In the genomic region with DNA sequence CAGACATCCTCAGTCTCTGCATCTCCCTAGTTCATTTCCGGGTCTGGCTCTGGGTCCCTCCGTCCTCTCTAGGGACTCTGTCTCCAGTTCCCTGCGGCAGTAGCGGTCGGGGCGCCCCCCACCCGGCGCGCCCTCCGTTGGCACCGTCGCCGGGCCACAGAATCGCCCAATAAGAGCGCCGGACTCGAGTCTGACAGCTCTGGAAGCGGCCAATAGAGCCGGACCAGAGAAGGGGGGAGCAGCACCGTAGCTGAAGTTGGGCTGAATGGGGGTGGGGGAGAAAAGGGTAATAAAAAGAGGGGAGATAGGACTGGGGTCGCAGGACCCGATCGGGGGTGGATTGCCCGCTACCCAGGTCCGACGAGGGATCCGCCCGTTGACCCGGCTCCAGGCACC, we compare ENCODE assay signal across 9 mouse cellular contexts. TPM values are rescaled to one million over a fixed set of nuclear protein-coding genes. Genes with fewer than 3 reads are reported as not detected.
DNase-seq lines count a peak whose midpoint lies in the region; ATAC-seq lines count a peak whose summit lies in the region.
"Had no signal": no experiment of that assay in that cellular context is flagged by ENCODE, and none has a peak within 500 bp of the region (broad histone marks: within the 10 kb centered on the region; RNA-seq: fewer than 3 reads in every experiment).

No protein-coding gene starts in this region.

- no peaks in the 10 kb centered on the region for H3K9me3 ChIP-seq in heart, embryonic 14.5 days (ENCODE audit: control insufficient read depth, low read length)
- no peaks in the 10 kb centered on the region for H3K9me3 ChIP-seq in stomach, embryonic 15.5 days

- peaks cover 45% of the 10 kb centered on the region for H3K27me3 ChIP-seq in heart, embryonic 14.5 days (ENCODE audit: control insufficient read depth, insufficient read depth, low read length)
- H3K27me3 ChIP-seq in stomach, embryonic 15.5 days (replicated peaks), result peaks cover 51% of the 10 kb centered on the region

- DNase-seq in thymus, postnatal 4 days, result peak; percentile 13
- DNase-seq in thymus, postnatal 10 days (ENCODE audit: low spot score in 2 of 2), result no peak
- peak; percentile 73 for DNase-seq in embryo, embryonic 11 days
- DNase-seq in layer of hippocampus, postnatal 25 days (ENCODE audit: extremely low spot score in 1 of 2, low spot score in 1 of 2), result peak; percentile 40 to 55
- DNase-seq in lung, postnatal 36 days, result peak; percentile 25

- peak overlapping the region; percentile 57 to 72 for H3K4me3 ChIP-seq in heart, embryonic 14.5 days (ENCODE audit: control insufficient read depth in 1 of 2, insufficient read depth in 1 of 2, low read depth in 1 of 2, low read length in 2 of 2)
- H3K4me3 ChIP-seq in stomach, embryonic 15.5 days (replicated peaks), result peak overlapping the region; percentile 68

- H3K4me1 ChIP-seq in heart, embryonic 14.5 days (ENCODE audit: control insufficient read depth in 2 of 2, insufficient read depth in 2 of 2, low read length in 2 of 2), result peaks cover 10 to 27% of the 10 kb centered on the region in 2 experiments; a peak in 3 of 4 replicates
- H3K4me1 ChIP-seq in stomach, embryonic 15.5 days, result peaks cover 23% of the 10 kb centered on the region

- H3K27ac ChIP-seq in heart, embryonic 14.5 days (replicated peaks in 1 of 2; ENCODE audit: control insufficient read depth in 1 of 2, insufficient read depth in 1 of 2, low read depth in 2 of 2, low read length in 2 of 2), result peak overlapping the region; percentile 58 to 89
- peak overlapping the region; percentile 85; the same call in 1 of the 2 replicates for H3K27ac ChIP-seq in stomach, embryonic 15.5 days
- H3K27ac ChIP-seq: macrophage had no signal

- 0 out of 2 replicates have a peak, but pooled peaks cover 7% of the 10 kb centered on the region for H3K36me3 ChIP-seq in heart, embryonic 14.5 days (ENCODE audit: control insufficient read depth, insufficient read depth, low read length)
- no peaks in the 10 kb centered on the region for H3K36me3 ChIP-seq in stomach, embryonic 15.5 days

- peak; percentile 51 for ATAC-seq in heart, embryonic 14.5 days (ENCODE audit: insufficient number of reproducible peaks, insufficient read depth, low FRiP score, low read depth)
- ATAC-seq in stomach, embryonic 15.5 days (ENCODE audit: insufficient read depth, low FRiP score, low read depth), result peak; percentile 45; the same call in 1 of the 2 replicates
- no peak for ATAC-seq in monocyte, adult 5-6 weeks (replicated peaks; ENCODE audit: insufficient number of reproducible peaks, low FRiP score, low TSS enrichment, poor library complexity, severe bottlenecking)

- H3K9ac ChIP-seq in heart, embryonic 14.5 days (ENCODE audit: low read length), result peak overlapping the region; percentile 90
- H3K9ac ChIP-seq in stomach, embryonic 15.5 days, result peak overlapping the region; percentile 50

- under 1% methylated on average over 29 of the region's 29 CpGs for WGBS in heart, embryonic 14.5 days
- under 1% methylated on average over 29 of the region's 29 CpGs for WGBS in stomach, embryonic 15.5 days

- H3K4me2 ChIP-seq in heart, embryonic 14.5 days (ENCODE audit: low read length), result peak overlapping the region; percentile 88
- H3K4me2 ChIP-seq in stomach, embryonic 15.5 days, result peak overlapping the region; percentile 97

RNA-seq across cellular contexts. Expression of a gene that starts 0.4 kb away (rescaled TPM):
- 11.4 and 12.2 TPM in 2 replicates for polyA plus RNA-seq in heart, embryonic 14.5 days (2014; fragmentation: Nextera tagmentation; extraction: Ambion mirVana)
- 10 to 100 TPM; 73.7 TPM for total RNA-seq in layer of hippocampus, postnatal 25 days (2021)
- polyA plus RNA-seq in stomach, embryonic 15.5 days (2015; fragmentation: Nextera tagmentation; extraction: Ambion mirVana), result 3.0 and 3.3 TPM in 2 replicates
- total RNA-seq in monocyte, adult 5-6 weeks (2017), result 0.10 TPM in 1 of 3 replicates, not detected in the others

Comparison
In these comparisons a context has a peak if more than half of its experiments do, and no peak if none do; other contexts are left out.
1. DNase-seq: peak in thymus, postnatal 4 days (single experiment), embryo, embryonic 11 days (single experiment), layer of hippocampus, postnatal 25 days (2 of 2) and lung, postnatal 36 days (single experiment); none in thymus, postnatal 10 days (0 of 2).
2. RNA of a gene that starts 0.4 kb away (total RNA-seq): 73.7 TPM in layer of hippocampus, postnatal 25 days; 0.10 TPM in monocyte, adult 5-6 weeks; every median in the first group is over 10 times any median in the second.